In genomic region chr5:134568964-134569491, GRCm38 (mm10) we compare ENCODE assay signal across 7 mouse cellular contexts. TPM values are rescaled to one million over a fixed set of nuclear protein-coding genes. Genes with fewer than 3 reads are reported as not detected.
DNase-seq lines count a peak whose midpoint lies in the region; ATAC-seq and TF ChIP-seq lines count a peak whose summit lies in the region.

No protein-coding gene starts in this region.

- no peak overlapping the region for H3K4me2 ChIP-seq in liver, postnatal 0 days (ENCODE audit: low read depth, low read length)

- no peak for TF ChIP-seq EP300 in liver, postnatal 0 days (IDR thresholded peaks at IDR 0.05; ENCODE audit: low read depth)

- 50% methylated on average over 8 of the region's 8 CpGs for WGBS in liver, postnatal 0 days (ENCODE audit: insufficient replicate concordance)

- H3K27ac ChIP-seq in liver, postnatal 0 days (ENCODE audit: low read depth) = no peak overlapping the region
- peak overlapping the region; percentile 92 for H3K27ac ChIP-seq in brown adipose tissue, adult 24 weeks (replicated peaks; ENCODE audit: low read depth, low read length)

- H3K4me1 ChIP-seq in liver, postnatal 0 days (ENCODE audit: insufficient read depth) = peaks cover 14% of the 10 kb centered on the region
- peaks cover 13% of the 10 kb centered on the region for H3K4me1 ChIP-seq in brown adipose tissue, adult 24 weeks (ENCODE audit: control insufficient read depth, insufficient read depth, insufficient read length, low read length)

- no peak for TF ChIP-seq CTCF in liver, postnatal 0 days (IDR thresholded peaks at IDR 0.05; ENCODE audit: low read depth)

- ATAC-seq in liver, postnatal 0 days = 0 out of 2 replicates have a peak, but pooled peaks have one; percentile 22
- ATAC-seq in megakaryocyte progenitor cell, adult 5-6 weeks (replicated peaks; ENCODE audit: poor library complexity) = 0 out of 2 replicates have a peak, but pooled peaks have one; percentile 12

- no peaks in the 10 kb centered on the region for H3K27me3 ChIP-seq in liver, postnatal 0 days (ENCODE audit: insufficient read depth, low read length)

- no peaks in the 10 kb centered on the region for H3K36me3 ChIP-seq in liver, postnatal 0 days (replicated peaks; ENCODE audit: insufficient read depth, low read length)

- DNase-seq in liver, postnatal 0 days = no peak
- DNase-seq in liver = no peak
- DNase-seq in heart, postnatal 10 days = peak; percentile 41 to 52
- no peak for DNase-seq in thymus, adult 18-20 months
- DNase-seq in layer of hippocampus, postnatal 25 days (ENCODE audit: extremely low spot score in 1 of 2, low spot score in 1 of 2) = no peak

- H3K9ac ChIP-seq in liver, postnatal 0 days (replicated peaks) = no peak overlapping the region

- H3K9me3 ChIP-seq in liver, postnatal 0 days (ENCODE audit: low read length) = no peaks in the 10 kb centered on the region

- no peak overlapping the region for H3K4me3 ChIP-seq in liver, postnatal 0 days (ENCODE audit: low read depth, low read length)
- H3K4me3 ChIP-seq in brown adipose tissue, adult 24 weeks (ENCODE audit: insufficient read depth, low read depth, low read length) = no peak overlapping the region

- intact Hi-C loops in heart, postnatal 10 days (cut with DNase I) = loop anchor here (1.0 kb wide), 1 partner anchor 14 kb away; no protein-coding TSS in a partner anchor

RNA-seq across cellular contexts. Expression of gene Syna, which starts 9.1 kb away (rescaled TPM):
- not detected in 2 replicates for polyA plus RNA-seq in liver, postnatal 0 days (2015; fragmentation: Nextera tagmentation; extraction: Ambion mirVana)
- polyA plus RNA-seq in brown adipose tissue, adult 24 weeks (2012; ENCODE audit: insufficient read depth, insufficient read length, missing spikeins) = not detected in 2 replicates
- not detected for total RNA-seq in heart, postnatal 10 days (2021)
- not detected in 2 replicates for total RNA-seq in megakaryocyte progenitor cell, adult 5-6 weeks (2015)
- total RNA-seq in megakaryocyte progenitor cell, adult 5-6 weeks (2017) = not detected in 2 replicates
- 1 to 10 TPM; 5.1 to 6.7 TPM for total RNA-seq in layer of hippocampus, postnatal 25 days (2021)

RNA-seq across cellular contexts. Expression of gene Rfc2, which starts 12.1 kb away (rescaled TPM):
- polyA plus RNA-seq in liver, postnatal 0 days (2015; fragmentation: Nextera tagmentation; extraction: Ambion mirVana) = 75.4 and 81.4 TPM in 2 replicates
- polyA plus RNA-seq in brown adipose tissue, adult 24 weeks (2012; ENCODE audit: insufficient read depth, insufficient read length, missing spikeins) = 29.7 and 32.3 TPM in 2 replicates
- total RNA-seq in heart, postnatal 10 days (2021) = 10 to 100 TPM; 37.6 to 39.8 TPM
- total RNA-seq in megakaryocyte progenitor cell, adult 5-6 weeks (2015) = 230 and 236 TPM in 2 replicates
- total RNA-seq in megakaryocyte progenitor cell, adult 5-6 weeks (2017) = 145 and 166 TPM in 2 replicates
- 10 to 100 TPM; 57.0 to 57.5 TPM for total RNA-seq in layer of hippocampus, postnatal 25 days (2021)

RNA-seq across cellular contexts. Expression of gene Clip2, which starts 16.8 kb away (rescaled TPM):
- polyA plus RNA-seq in liver, postnatal 0 days (2015; fragmentation: Nextera tagmentation; extraction: Ambion mirVana) = 0.21 and 0.29 TPM in 2 replicates
- polyA plus RNA-seq in brown adipose tissue, adult 24 weeks (2012; ENCODE audit: insufficient read depth, insufficient read length, missing spikeins) = 4.0 and 6.9 TPM in 2 replicates
- total RNA-seq in heart, postnatal 10 days (2021) = 10 to 100 TPM; 14.6 to 16.0 TPM
- 2.1 and 2.2 TPM in 2 replicates for total RNA-seq in megakaryocyte progenitor cell, adult 5-6 weeks (2015)
- 4.0 and 17.6 TPM in 2 replicates for total RNA-seq in megakaryocyte progenitor cell, adult 5-6 weeks (2017)
- 100 to 1,000 TPM in 1 of 2 experiments, 10 to 100 TPM in 1; 99.8 to 101 TPM for total RNA-seq in layer of hippocampus, postnatal 25 days (2021)

RNA-seq across cellular contexts. Expression of gene Lat2, which starts 45.8 kb away (rescaled TPM):
- 2.4 TPM in 2 replicates for polyA plus RNA-seq in liver, postnatal 0 days (2015; fragmentation: Nextera tagmentation; extraction: Ambion mirVana)
- 0.83 and 1.4 TPM in 2 replicates for polyA plus RNA-seq in brown adipose tissue, adult 24 weeks (2012; ENCODE audit: insufficient read depth, insufficient read length, missing spikeins)
- 1 to 10 TPM; 2.8 to 4.5 TPM for total RNA-seq in heart, postnatal 10 days (2021)
- 33.7 and 35.8 TPM in 2 replicates for total RNA-seq in megakaryocyte progenitor cell, adult 5-6 weeks (2015)
- 48.6 and 67.4 TPM in 2 replicates for total RNA-seq in megakaryocyte progenitor cell, adult 5-6 weeks (2017)
- total RNA-seq in layer of hippocampus, postnatal 25 days (2021) = 1 to 10 TPM; 2.5 to 2.6 TPM

Comparison
In these comparisons a context has a peak if more than half of its experiments do, and no peak if none do; other contexts are left out.
1. DNase-seq: peak in heart, postnatal 10 days (2 of 2); none in liver, postnatal 0 days (single experiment), liver (single experiment), thymus, adult 18-20 months (0 of 2) and layer of hippocampus, postnatal 25 days (0 of 2).
2. RNA of gene Syna, which starts 9.1 kb away (total RNA-seq): 5.1 to 6.7 TPM in layer of hippocampus, postnatal 25 days; not detected in heart, postnatal 10 days and not detected in megakaryocyte progenitor cell, adult 5-6 weeks; every median in the first group is over 4 times any median in the second.
3. RNA of gene Clip2, which starts 16.8 kb away (total RNA-seq): 99.8 to 101 TPM in layer of hippocampus, postnatal 25 days; 2.1 to 17.6 TPM in megakaryocyte progenitor cell, adult 5-6 weeks and 14.6 to 16.0 TPM in heart, postnatal 10 days; every median in the first group is over 4 times any median in the second.